Mouse (Mus musculus) adrenal gland, postnatal 4 days (tissue): Measurements from ENCODE around the gene Kctd5. TPM values are rescaled to one million over a fixed set of nuclear protein-coding genes. Genes with fewer than 3 reads are reported as not detected.

Experiments
- DNase-seq, 2 experiments: peaks; one replicate each; pipeline ENCODE4 v3.0.0; 2021 to 2022; ENCODE audit warnings: low spot score in 2 of 2, mixed read lengths in 2 of 2
- total RNA-seq, 2 experiments: library from RNA; stranded (reverse); gene quantifications; 2 replicates each; pipeline ENCODE4 v1.2.3; 2021

Kctd5 gene
- total RNA-seq, 2 experiments from 2014 or later: 34.4 to 34.5 TPM

GRCm38 (mm10) chr17:24044482-24044881, 28.8 kb downstream of the Kctd5 start:
- DNase-seq: no peak

GRCm38 (mm10) chr17:24037844-24038243, 35.4 kb downstream of the Kctd5 start, which contains the start of gene Prss27:
Gene Prss27, plus strand, starts transcription at chr17:24038144.
- DNase-seq: no peak

- no peak for DNase-seq
These were observed 35.9 kb downstream of the Kctd5 start for GRCm38 (mm10) chr17:24037360-24037759.

- no peak for DNase-seq
These were observed 36.3 kb downstream of the Kctd5 start for GRCm38 (mm10) chr17:24036954-24037353.

- no peak for DNase-seq
These were observed 38.2 kb downstream of the Kctd5 start for GRCm38 (mm10) chr17:24035087-24035486.

- no peak for DNase-seq
These were observed 42.7 kb downstream of the Kctd5 start for GRCm38 (mm10) chr17:24030551-24030950.

- no peak for DNase-seq
These were observed 43.8 kb downstream of the Kctd5 start for GRCm38 (mm10) chr17:24029477-24029876.

GRCm38 (mm10) chr17:24021375-24022199, 51.7 kb downstream of the Kctd5 start:
- no peak for DNase-seq

- no peak for DNase-seq
These were observed 52.6 kb downstream of the Kctd5 start for GRCm38 (mm10) chr17:24020696-24021095.

- DNase-seq: no peak
These were observed 57.6 kb downstream of the Kctd5 start for GRCm38 (mm10) chr17:24015727-24016126.

- DNase-seq: no peak
These were observed 58.8 kb downstream of the Kctd5 start for GRCm38 (mm10) chr17:24014433-24014965.

GRCm38 (mm10) chr17:24012921-24013320, 60.4 kb downstream of the Kctd5 start:
- DNase-seq: no peak

- no peak for DNase-seq
These were observed 63.7 kb downstream of the Kctd5 start for GRCm38 (mm10) chr17:24009617-24010016.

- DNase-seq: no peak
These were observed 65.2 kb downstream of the Kctd5 start for GRCm38 (mm10) chr17:24008105-24008504.

- no peak for DNase-seq
These were observed 65.9 kb downstream of the Kctd5 start for GRCm38 (mm10) chr17:24007391-24007790.

- DNase-seq: no peak
These were observed 66.4 kb downstream of the Kctd5 start for GRCm38 (mm10) chr17:24006930-24007329.

GRCm38 (mm10) chr17:24005049-24005448, 68.2 kb downstream of the Kctd5 start:
- DNase-seq: no peak

- DNase-seq: no peak
These were observed 69.1 kb downstream of the Kctd5 start for GRCm38 (mm10) chr17:24004071-24004665.

GRCm38 (mm10) chr17:24000404-24000803, 72.9 kb downstream of the Kctd5 start:
- no peak for DNase-seq

- DNase-seq: no peak
These were observed 74.9 kb downstream of the Kctd5 start for GRCm38 (mm10) chr17:23998383-23998782.

GRCm38 (mm10) chr17:23997901-23998300, 75.4 kb downstream of the Kctd5 start, which contains the start of gene Prss22:
Gene Prss22, minus strand, starts transcription at chr17:23998100.
- no peak for DNase-seq
